Mouse (Mus musculus) olfactory bulb, adult 2 months (tissue): Measurements from ENCODE around the gene Il1f5.

Experiments used
- CTCF ChIP-seq: fragments of 200-500 bp; IDR thresholded peaks from 2 replicates; pipeline ENCODE4 v1.5.1; 2012; ENCODE audit warnings: low read depth, mild to moderate bottlenecking, low read length, moderate library complexity; ENCODE audit not compliant: insufficient read depth
- POLR2A ChIP-seq: fragments of 200-500 bp; IDR thresholded peaks from 2 replicates; pipeline ENCODE4 v1.6.1; 2012; ENCODE audit warnings: mild to moderate bottlenecking, low read depth, low read length, moderate library complexity; ENCODE audit not compliant: insufficient read depth

GRCm38 (mm10) chr2:24316919-24317318 lies 40.2 kb downstream of the Il1f5 start:
- no peak for TF ChIP-seq CTCF
- TF ChIP-seq POLR2A, result no peak
